Mouse (Mus musculus) embryonic fibroblast, embryonic 13.5 days (primary cell): Measurements from ENCODE around the gene Rragd.
"Not testable (repeated sequence)": the region's sequence is repeated elsewhere in the genome, so short reads cannot be mapped to it uniquely, and the experiment has no call there.

Source experiments
- CTCF ChIP-seq: IDR thresholded peaks from 2 replicates; pipeline ENCODE4 v1.5.1; 2011; ENCODE audit warnings: mild to moderate bottlenecking, control low read depth, low read length, moderate library complexity, borderline replicate concordance; ENCODE audit not compliant: insufficient read depth
- POLR2A ChIP-seq: IDR thresholded peaks from 2 replicates; pipeline ENCODE4 v1.6.1; 2011; ENCODE audit warnings: low read depth, mild to moderate bottlenecking, control low read depth, low read length, moderate library complexity

- TF ChIP-seq POLR2A, CTCF: not testable (repeated sequence)
These were observed 23.0 kb downstream of the Rragd start for GRCm38 (mm10) chr4:33005595-33006470.
